Mouse (Mus musculus) left cerebral cortex, adult 11 months (tissue): ENCODE measurements around the gene Kat6b.
"Not testable (repeated sequence)": the region's sequence is repeated elsewhere in the genome, so short reads cannot be mapped to it uniquely, and the experiment has no call there.

ENCODE experiments used
- DNase-seq: peaks from one replicate; pipeline ENCODE4 v3.0.0; 2022; ENCODE audit warnings: low spot score

The Kat6b gene

DNA sequence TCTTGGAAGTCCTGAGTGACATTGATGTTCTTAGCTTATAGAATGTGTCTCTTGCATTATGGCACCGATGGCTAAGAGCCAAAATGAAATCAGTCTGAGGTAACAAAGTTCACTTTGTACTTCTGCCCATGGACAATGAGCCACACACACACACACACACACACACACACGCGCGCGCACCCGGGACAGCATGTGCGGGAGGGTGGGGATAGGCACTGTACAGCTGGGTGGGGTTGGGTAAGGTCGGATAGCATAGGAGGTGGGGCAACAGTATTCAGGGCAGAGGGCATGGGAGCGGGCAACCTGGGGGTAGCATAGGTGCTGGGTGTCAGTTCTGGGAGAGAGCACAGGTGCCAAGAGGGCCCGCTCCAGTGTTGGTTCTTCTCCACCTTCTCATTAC, 3.5 kb downstream of the Kat6b start:
- no peak for DNase-seq

DNA sequence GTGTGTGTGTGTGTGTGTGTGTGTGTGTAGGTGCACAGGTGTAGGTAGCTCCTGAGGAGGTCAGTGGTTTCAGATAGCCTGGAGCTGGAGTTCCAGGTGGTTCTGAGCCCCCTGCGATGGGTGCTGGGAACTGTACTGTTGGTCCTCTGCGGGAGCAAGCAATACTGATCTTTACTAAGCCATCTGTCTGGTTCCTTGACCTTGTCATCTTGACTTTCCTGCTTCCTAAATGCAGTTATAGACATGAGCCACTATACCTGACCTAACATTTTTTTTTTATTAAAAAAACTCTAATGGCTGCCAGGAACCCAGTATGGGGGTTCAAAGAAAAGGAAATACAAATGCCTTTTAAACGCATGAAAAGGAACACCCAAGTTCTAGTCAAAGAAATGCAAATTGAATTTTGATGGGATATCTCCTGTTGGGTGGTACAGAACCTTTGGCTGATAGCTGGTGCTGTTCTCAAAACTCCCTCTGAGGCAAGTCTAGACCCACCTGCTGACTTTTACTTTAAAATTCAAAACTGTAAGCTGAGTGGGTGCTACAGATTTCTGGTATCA, 4.8 kb downstream of the Kat6b start:
- DNase-seq = no peak

DNA sequence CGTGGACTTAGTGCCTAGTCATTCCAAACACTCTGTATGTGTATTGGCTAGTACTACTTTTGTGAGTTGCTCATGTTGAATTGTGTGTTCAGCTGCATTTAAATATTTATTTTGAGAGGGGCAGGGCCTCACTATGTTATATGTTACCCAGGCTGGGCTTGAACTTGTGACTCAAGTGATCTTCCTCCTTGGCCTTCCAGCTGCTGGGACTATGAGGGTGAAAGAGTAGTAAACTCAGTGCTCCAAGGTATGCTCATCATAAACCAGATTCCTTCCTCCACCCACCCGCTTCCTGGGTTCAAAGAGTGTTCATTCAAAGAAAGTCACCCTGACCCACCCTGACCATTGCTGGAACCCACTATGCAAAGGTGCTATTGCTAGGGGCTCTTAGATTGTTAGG, 5.9 kb downstream of the Kat6b start:
- not testable (repeated sequence) for DNase-seq

DNA sequence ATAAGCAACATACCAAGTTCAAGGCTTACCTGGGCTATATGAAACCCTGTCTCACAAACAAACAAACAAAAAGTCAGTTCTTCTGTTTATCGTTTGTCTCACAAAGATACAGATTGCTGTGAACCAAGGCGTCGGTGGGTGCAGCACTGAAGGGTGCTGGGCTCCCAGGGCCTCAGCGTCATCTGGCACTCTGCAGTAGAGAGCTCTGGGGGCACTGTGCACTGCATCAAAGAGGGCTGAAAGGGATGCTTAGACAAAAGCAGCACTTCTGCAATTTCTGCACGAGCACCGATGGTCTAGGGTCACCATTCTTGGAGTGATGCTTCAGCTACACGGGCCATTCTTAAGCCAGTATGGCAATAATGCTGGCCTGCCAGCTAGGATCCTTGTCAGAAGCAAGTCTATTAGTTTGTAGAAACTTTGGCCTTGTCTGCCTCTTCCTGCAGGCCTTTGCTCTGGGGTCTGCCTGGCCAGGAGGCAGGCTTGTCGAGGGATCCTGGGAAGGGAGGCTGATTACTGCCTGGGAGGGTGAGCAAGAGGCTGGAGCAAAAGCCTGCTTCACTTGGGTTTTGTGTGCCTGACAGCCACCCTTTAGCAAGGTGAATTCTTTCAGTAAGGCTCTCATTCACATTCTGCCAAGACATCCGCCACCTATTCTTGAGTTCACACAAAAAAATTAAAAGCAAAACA, 7.3 kb downstream of the Kat6b start:
- DNase-seq = not testable (repeated sequence)

DNA sequence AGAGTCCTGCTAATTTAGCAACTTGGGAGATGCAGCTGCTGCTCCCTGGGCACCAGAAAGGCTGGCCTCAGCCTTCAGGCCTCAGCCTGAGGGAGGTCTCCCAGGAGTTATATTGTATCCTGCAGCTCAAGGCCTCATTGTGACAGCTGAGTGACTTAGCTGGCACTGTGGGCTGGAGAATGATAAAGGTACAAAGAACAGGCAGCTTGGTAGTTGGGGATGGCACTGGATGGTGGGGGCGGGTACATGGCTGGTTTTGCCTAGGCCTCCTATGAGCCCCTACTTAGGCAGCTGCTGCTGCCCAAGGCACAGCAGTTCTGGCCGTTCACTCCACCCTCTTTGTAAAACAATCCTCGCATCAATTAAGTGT, 7.9 kb downstream of the Kat6b start:
- DNase-seq = no peak

DNA sequence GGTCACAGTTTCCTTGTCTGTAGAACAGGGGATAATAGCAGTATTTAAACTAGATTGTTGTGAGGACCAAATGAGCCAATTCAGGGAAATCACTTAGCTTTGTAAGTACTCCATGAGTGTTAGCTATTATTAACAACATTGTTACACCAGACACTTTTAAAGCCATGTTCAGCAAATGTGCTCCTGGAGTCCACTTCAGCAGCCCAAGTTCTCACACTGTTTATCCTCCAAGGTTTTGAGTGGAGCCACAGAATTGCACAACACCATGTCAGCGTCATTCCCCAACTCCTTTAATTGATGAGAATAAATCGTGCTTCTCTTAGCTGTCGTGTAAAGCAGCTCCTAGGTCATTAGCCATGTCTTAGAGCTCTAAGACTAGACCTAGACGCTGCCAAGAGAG, 8.9 kb downstream of the Kat6b start:
- DNase-seq = no peak

DNA sequence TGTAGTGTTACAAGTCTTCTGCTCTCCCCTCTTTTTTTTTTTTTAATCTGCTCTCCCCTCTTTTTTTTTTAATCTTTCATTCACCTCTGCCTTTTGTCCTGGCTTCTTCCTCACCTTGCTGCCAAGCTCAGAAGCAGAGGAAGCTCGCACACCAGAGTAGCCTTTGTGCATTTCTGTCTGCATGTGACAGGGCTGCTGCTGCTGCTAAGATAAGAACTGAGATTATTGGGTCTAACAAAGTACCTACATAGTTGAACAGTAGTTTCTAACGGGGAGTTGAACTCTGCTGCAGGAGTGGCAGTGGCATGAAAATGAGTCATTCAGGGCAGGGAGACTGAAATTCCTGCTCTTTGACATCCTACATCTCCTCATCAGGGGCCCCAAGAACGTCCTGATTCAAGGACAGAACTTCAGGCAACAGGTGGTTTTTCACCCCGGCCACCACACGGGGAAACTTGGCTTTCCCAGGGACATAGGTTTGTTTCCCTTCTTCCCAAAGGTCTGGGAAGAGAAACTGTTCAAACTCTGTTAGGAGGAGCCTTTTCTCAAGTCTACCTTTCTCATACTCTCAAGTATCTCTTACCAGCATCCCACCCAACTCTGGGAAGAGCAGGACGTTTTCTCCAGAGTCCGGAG, 17.2 kb downstream of the Kat6b start:
- DNase-seq = no peak

DNA sequence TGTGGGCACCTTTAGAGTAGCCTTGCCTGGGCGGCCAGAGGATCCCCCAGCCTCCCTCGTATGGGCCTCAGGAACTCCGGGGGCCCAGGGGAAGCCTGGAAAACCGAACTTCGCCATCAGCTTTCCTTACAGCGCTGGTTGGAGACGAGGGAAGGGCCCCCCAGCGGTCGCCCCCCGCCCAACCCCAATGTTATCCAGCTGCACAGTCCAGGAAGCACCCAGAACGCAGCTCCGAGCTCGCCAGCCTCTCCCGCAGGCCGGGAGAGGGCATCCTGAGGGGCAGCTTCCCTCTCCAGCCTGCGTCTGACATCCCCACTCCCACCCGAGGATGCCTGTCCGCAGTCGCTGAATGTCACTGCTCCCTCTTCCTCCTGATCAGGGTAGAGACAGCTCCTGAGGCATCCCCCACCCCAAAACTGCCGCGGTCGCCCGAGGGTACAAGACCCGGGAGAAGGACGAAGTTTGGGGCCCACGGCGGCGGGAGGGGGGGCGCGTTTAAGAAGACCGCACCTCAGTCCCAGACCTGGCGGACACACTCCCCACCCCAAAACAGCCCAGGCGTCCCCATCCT, 17.9 kb downstream of the Kat6b start:
- no peak for DNase-seq

DNA sequence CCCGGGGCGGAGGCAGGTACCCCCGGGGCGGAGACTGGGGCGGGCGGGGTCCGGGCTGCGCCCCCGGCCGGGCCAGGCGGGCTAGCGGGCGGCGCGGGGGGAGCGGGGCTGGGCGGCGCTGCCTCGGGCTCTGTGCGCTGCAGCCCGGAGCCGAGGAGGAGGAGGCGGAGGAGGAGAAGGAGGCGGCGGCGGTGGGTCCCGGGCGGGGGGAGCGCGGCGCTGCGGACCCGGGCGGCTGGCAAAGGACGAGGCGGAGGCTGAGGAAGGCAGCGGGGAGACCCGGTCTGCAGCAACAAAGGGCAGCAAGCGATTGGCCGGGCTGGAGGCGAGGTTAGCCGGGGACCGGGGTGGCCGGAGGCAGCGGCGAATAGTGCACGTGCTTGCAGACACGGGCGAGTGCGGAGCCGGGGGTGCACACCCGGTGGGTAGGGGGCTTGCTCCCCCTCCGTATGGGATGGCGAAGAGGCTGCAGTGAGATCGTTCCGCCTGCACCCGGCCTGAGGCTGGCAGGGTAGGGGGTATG, 18.5 kb downstream of the Kat6b start:
- no peak for DNase-seq

DNA sequence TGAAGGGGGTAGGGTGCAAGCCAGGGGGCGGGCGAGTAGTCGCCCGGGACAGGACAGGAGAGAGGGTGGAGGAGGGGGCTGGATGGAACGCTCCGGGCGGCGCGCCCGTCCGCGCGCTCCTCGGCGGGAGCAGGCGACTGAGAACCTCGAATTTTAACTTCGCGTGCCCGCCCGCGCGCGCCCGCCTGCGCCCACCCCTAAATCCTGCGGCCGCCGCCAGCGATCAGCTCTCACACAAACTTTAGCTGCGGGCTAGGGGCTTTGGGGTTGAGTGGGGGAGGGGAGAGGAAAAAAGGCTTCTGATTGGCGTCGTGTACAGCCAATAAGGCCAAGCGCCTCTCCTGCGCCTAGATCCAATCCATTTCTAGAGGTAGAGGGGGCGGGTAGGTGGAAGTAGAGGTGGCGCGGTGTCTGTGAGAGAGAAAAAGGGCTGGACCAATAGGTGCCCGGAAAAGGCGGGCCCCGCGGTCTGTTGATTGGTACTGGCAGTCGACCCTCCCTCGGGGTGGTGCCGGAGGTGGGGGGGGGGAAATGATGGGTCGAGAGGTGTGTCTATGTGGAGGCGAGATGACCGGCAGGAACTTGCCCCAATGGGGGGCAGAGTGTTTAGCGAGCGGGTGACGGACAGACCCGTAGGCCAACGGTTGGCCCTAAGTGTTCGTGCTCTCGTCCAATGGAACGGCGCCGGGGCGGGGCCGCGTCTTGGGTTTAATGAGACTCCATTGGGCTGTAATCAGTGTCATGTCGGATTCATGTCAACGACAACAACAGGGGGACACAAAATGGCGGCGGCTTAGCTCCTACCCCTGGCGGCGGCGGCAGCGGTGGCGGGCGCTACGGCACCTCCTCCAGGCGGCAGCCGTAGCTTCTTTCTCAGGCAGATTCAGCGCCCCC, 19.2 kb downstream of the Kat6b start:
- peak; percentile 100 for DNase-seq

DNA sequence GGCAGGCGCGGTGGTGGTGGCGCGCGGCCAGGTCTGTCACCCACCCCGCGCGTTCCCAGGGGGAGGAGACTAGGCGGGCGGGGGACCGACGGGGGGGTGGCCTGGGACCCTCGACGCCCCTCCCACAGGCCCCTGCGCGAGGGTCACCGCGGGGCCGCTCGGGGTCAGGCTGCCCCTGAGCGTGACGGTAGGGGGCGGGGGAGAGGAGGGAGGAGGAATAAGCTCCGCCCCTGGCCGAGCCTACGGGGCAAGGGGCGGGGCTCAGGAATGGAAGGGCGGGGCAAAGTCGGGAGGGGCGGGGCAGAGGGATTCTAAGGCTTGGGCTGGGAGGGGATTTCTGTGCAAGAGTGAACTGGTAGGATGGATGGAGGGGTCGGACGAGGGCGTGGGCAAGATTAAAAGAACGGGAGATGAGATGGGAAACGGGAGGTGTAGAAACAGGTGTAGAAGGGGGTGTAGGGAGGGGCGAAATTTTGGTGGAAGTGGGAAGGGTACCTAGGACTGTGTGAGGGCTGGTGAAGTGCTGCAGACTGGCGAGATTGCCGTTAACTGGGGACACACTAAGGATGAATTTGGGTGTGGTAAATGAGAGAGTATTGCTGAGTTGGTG, 19.9 kb downstream of the Kat6b start:
- DNase-seq = peak; percentile 47

DNA sequence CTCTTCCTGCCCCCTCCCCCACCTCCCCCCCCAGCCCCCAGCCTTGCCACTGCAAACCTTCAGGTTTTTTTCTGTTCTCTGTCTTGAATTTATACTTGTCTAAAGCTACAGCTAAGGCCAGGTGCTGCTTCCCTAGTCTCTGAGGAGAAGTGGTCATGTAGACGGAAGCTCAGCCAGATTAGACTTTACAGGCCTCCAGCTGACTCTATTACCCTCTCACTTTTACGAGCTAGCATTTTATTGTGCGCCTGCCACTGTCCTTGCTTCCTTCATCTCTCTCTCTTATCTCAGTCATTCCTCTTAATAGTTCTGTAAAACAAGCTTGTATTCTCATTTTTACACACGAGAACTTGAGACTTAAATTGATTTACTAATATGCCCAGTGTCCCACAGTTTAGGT, 23.8 kb downstream of the Kat6b start:
- no peak for DNase-seq

DNA sequence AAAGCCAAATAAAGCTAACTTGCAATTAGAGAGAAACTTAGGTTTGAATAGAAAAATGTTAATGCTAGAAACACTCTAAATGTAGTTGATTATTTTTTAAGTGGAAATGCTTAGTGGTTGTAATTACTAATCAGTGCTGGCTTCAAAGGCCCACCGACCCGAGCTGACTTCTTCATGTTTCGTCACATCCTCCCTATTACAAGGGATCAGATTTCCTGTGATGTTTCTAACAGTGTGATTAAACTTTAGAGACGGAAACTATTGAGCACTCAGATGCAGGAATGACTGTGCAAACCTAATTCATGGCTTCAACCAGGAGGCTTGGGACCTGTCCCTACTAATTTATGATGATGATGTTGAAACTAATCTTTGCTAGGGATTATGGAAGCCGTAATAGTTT, 25.8 kb downstream of the Kat6b start:
- DNase-seq = no peak

DNA sequence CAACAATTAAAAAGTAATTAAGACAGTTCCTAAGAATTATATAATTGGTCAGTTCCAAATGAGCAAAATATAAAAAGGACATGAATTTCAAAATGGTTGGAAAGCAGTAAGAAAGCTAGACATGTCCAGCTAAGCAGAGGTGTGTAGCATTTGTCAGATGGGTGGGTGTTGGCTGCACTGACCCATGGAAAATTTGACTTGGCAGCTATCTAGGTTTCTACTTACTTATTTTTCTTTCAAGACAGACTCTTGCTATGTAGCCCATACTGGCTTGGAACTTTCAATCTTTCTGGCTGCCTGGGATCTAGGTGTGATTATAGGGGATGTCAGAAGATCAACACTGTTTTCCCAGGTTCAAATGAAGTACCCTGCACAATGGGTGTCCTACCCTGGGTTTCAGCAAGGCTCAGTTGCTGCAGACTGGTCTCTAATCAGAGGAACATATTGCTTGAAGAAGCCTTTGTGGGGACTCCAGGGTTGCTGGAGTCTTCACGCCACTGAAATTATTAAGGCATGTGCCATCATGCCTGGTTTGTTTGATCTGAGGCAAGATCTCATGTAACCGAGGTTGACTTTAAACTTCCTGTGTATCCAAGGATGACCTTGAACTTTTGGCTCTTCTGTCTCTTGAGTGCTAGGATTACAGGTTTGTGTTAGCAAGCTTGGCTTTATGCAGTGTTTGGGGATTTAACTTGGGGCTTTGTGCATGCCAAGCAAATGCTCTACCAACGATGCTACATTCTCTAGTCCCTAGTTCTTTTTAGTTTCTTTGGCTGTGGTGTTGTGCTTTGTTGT, 28.1 kb downstream of the Kat6b start:
- no peak for DNase-seq

DNA sequence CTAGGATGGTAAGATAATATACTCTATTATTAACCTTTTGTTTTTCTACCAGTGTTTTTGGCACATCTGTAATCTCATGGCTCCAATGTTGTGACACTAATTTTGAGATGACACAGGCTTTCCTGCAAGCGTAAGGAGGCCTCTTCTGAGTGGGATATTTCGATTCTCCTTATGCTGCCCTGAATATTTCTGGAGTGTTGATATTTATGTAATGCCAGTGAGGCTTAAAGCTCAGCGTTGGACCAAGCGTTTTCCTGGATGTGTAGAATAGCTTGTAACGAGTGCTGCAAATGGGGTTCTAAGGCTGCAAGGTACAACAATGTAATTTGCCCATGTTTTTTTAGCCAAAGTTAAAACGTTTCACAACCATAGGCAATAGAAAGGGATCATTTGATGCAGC, 30.2 kb downstream of the Kat6b start:
- no peak for DNase-seq

DNA sequence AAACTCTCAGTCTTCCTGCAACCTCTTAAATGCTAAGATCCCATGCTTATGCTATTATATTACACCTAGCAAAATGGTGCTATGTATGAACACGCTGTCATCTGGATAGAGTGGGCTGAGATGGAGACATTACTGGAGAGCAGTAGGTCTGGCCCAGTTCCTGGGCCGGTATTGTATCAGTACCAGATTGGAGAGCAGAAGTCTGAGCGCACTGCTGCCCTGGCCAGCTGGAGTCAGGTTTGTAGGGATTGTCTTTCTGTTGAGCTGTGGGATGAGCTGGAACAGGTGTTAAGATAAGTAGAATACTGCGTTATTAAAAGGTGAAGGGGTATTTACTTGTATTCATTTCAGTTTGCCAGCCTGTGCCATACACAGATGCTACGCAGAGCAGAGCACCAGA, 34.3 kb downstream of the Kat6b start:
- DNase-seq = no peak

DNA sequence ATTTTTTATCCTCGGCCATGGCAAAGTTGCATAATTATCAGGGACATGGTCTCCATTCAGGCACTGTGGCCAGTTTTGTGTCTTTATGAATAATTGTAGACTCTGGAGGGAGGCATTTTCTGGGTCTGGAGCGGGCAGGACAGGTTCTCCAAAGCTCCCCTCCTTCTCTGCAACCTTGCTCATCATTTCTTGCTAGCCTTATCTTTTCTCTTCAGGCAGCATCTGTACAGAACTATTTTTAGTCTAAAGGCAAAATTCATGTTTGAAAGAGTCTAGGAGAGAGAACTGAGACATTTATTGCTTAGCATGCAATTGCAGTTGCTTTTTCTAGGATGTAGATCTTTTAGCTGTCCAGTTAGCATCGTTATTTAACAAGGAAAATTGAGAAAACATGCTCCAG, 38.1 kb downstream of the Kat6b start:
- DNase-seq = no peak

DNA sequence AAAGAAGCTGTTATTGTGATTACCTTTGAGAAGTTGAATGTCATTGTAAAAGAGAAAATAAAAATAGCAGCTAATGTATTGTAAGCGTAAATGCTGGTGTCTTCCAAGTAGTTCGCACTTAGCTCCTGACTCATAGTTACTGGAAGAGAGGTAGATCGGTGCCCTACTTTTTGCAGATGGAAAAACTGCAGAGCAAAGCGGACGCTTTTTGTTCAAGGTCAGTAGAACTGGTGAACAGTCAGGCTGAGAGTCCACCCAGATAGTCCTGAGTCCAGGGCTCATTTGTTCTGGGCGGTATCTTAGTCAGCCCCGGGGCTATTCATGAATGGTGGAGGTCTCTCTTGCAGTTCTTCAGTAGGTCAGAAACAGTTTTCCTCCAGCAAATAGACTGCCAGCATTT, 39.3 kb downstream of the Kat6b start:
- DNase-seq = no peak

DNA sequence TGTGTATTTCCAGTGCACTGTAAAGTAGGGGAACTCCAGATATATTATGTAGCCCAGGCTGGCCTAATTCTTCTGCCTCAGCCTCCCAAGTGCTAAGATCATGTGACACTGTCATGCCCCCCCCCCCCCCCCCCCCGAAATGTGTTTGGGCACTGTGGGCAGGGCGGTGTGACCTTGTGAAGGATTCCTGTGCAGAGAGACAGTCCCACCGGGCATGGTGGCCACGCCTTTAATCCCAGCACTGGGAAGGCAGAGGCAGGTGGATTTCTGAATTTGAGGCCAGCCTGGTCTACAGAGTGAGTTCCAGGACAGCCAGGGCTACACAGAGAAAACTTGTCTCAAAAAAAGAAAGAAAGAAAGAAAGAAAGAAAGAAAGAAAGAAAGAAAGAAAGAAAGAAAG, 40.3 kb downstream of the Kat6b start:
- DNase-seq = not testable (repeated sequence)

DNA sequence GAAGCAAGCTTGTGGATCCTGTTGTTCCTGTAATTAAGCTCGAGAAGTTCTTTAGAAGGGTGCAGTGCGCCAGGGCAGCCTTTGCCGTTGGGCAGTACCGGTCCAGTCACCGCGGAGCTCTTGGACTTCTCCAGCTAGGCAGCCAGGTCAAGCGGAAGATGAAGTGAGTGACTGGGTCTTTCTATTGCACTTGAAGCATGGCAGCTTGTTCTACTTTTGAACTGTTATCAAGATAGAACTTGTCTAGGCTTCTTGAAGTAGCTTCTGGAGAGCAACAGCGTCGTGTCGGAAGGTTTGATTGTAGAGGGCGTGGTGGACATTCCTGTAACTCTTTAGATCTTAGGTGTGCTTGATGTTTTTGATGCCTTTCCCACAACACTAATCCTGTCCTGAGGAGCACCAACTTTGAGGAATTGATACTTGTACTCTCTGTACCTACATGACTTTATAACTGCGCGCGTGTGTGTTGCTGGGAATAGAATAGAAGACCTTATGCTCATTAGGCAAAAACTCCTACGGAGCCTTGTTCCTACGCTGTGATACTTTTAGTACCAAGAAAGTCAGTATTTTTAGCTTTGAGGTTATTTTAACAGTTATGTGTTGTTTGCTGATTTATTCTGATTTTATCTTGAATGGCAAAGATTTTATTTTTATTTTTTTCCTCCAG, 41.2 kb downstream of the Kat6b start:
- DNase-seq = no peak
